Mouse (Mus musculus): ENCODE measurements around the gene Ica1. TPM values are rescaled to one million over a fixed set of nuclear protein-coding genes. Genes with fewer than 3 reads are reported as not detected.
A peak's percentile ranks its signal among the peaks of the same experiment; 100 is the strongest.

Ica1 gene
- polyA plus RNA-seq, 1 experiment from 2014 or later: 18.4 TPM

DNA sequence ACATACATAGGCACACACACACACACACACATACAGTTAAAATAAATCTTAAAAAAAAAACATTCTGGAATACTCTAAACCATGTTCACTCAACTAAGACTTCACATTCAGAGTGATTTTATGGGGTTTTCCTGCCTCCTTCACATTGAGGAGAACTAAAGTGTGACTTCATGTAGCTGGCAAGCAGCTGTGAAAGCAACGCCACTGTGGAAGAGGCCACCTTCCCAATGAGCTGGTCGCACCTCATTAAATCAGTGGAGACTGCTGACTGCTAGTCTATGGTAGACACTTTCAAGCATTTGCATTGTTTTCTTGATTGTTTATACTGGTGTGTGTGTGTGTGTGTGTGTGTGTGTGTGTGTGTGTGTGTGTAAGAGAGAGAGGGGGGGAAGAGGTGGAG, 38.2 kb downstream of the Ica1 start:
- 65% methylated on average over 2 of the region's 2 CpGs for WGBS
- no peaks in the 10 kb centered on the region for H3K4me1 ChIP-seq
- H3K27ac ChIP-seq (replicated peaks): no peak overlapping the region
- no peak overlapping the region for H3K4me3 ChIP-seq
- no peak overlapping the region for H3K4me2 ChIP-seq (replicated peaks)
- H3K9me3 ChIP-seq: no peaks in the 10 kb centered on the region
- H3K36me3 ChIP-seq: no peaks in the 10 kb centered on the region
- H3K9ac ChIP-seq (replicated peaks): no peak overlapping the region
- no peak for ATAC-seq (ENCODE audit: low FRiP score, low read depth)
- no peaks in the 10 kb centered on the region for H3K27me3 ChIP-seq

DNA sequence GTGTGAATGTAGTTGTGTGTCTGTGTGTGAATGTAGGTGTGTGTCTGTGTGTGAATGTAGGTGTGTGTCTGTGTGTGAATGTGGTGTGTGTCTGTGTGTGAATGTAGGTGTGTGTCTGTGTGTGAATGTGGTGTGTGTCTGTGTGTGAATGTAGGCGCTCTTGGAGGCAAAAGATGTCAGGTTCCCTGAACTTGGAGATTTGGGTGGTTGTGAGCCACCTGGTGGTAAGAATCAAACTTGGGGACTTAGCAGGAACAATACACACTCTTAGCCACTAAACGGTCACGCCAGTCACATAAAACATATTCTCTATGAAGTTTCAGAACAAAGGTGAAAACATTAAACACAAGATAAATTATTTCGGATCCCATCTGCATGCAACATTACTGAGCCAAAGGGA, 39.9 kb downstream of the Ica1 start:
- no peak overlapping the region for H3K27ac ChIP-seq (replicated peaks)
- H3K4me2 ChIP-seq (replicated peaks): no peak overlapping the region
- H3K4me3 ChIP-seq: no peak overlapping the region
- ATAC-seq (ENCODE audit: low FRiP score, low read depth): no peak
- no peak overlapping the region for H3K9ac ChIP-seq (replicated peaks)
- no peaks in the 10 kb centered on the region for H3K4me1 ChIP-seq
- H3K36me3 ChIP-seq: no peaks in the 10 kb centered on the region
- H3K9me3 ChIP-seq: no peaks in the 10 kb centered on the region
- no peaks in the 10 kb centered on the region for H3K27me3 ChIP-seq
- 70% methylated on average over 4 of the region's 4 CpGs for WGBS

DNA sequence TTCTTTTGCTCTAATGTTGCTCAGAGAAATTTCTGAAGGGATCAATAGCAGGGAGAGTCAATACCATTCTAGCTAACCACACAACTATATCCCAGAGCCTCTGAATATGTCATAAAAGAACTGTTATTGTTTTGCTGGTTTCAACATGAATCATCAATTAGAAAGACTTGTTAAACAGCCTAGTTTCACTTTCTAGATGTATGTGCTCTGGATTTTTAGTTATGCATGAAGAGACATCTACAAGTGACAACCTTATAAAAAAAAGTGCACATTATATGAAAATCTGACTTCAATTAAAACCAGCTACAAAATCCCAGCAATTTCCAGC, 41.8 kb downstream of the Ica1 start:
- ATAC-seq (ENCODE audit: low FRiP score, low read depth): peak; percentile 14; the same call in 1 of the 2 replicates
- H3K9me3 ChIP-seq: no peaks in the 10 kb centered on the region

DNA sequence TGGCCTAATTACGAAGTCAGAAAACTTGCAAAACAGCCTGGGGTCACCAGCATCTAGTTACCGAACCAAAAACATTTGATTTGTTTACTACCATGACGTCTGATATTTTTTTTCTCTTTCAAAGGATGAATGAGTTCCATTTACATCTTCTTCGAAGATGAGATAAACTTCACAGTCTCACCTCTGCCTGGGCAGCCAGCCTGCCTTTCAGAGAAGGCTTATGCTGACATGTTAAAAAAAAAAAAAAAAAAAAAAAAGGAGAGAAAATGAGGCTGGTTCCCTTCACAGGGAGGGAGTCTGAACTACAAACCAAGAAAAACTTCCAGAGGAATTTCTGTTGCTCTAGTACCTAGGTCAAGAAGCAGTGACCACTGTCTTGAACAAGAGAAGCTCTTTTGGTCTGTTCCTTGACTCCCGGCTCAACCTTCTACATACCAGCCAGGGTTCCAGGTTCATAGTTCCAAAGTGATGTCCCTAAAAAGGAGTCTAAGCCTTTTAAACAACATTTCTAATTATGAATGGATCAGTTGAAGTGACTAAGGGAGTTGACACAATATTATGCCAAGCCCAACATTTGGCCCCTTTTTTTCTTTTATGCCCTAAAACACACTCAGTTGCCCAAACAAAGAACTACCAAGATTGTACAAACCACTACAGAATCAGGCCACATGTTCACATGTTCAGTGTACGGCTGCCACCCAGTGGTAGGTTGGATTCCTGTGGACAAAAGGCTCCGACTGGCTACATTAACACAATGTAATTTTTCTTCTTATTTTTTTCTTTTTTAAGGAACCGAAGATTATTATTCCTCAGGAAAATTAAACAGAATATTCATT, 42.4 kb downstream of the Ica1 start:
- 63% methylated on average over 8 of the region's 8 CpGs for WGBS
- Histone ChIP-seq H3K9me3 (no peaks in the 10 kb centered on the region), H3K9ac (replicated peaks) (no peak overlapping the region), H3K4me3 (no peak overlapping the region), H3K27ac (replicated peaks) (no peak overlapping the region), H3K36me3 (no peaks in the 10 kb centered on the region), H3K4me2 (replicated peaks) (no peak overlapping the region), H3K27me3 (no peaks in the 10 kb centered on the region), H3K4me1 (0 out of 2 replicates have a peak, but pooled peaks cover 3% of the 10 kb centered on the region)
- peak; percentile 85 for ATAC-seq (ENCODE audit: low FRiP score, low read depth)

More for the DNA sequence above, 41.8 kb downstream of the Ica1 start:
- Histone ChIP-seq H3K4me1 (0 out of 2 replicates have a peak, but pooled peaks cover 2% of the 10 kb centered on the region), H3K27me3 (no peaks in the 10 kb centered on the region), H3K9ac (replicated peaks) (no peak overlapping the region), H3K4me3 (no peak overlapping the region), H3K4me2 (replicated peaks) (no peak overlapping the region), H3K36me3 (no peaks in the 10 kb centered on the region), H3K27ac (replicated peaks) (no peak overlapping the region)

DNA sequence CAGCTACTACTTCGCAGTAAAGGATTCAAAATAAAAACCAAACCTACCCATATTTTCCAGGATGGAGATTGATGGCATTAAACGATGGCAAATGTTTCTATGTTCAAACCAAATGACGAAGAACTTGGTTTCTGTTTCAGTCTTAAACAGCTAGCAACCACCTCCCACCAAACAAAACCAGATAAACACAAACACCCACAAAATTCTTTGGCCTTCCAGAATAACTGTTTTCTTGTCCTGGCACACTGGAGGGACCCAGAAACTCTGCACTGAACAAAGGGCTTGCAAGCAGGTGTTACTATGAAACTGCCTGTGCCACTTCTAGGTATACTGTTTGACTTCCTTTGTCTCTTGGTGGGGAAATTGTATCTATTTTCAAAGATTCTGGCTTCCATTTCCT, 43.2 kb downstream of the Ica1 start:
- no peak overlapping the region for H3K27ac ChIP-seq (replicated peaks)
- no peaks in the 10 kb centered on the region for H3K36me3 ChIP-seq
- 93% methylated on average over 3 of the region's 3 CpGs for WGBS
- no peak overlapping the region for H3K4me2 ChIP-seq (replicated peaks)
- H3K27me3 ChIP-seq: no peaks in the 10 kb centered on the region
- H3K9ac ChIP-seq (replicated peaks): no peak overlapping the region
- no peak overlapping the region for H3K4me3 ChIP-seq
- 0 out of 2 replicates have a peak, but pooled peaks cover 3% of the 10 kb centered on the region for H3K4me1 ChIP-seq
- ATAC-seq (ENCODE audit: low FRiP score, low read depth): no peak
- no peaks in the 10 kb centered on the region for H3K9me3 ChIP-seq

DNA sequence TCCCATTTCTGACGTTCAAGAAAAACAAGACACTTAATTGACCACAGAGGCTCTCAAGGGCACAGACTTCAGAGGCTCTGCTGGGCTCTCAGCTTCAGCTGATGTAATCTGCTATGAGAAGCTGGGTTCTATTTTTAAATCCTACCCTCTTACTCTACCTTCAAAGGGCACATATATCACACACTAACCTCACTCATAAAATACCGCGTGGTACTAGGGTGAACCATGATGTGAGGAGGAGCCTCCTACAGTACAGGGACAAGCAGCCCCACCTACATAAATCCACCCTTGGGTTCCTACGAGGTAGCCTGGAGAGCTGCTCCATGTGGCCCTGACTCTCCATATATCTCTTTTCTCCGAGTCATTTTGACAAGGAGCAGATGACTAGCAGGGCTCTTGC, 45.8 kb downstream of the Ica1 start:
- H3K4me1 ChIP-seq: 0 out of 2 replicates have a peak, but pooled peaks cover 3% of the 10 kb centered on the region
- no peaks in the 10 kb centered on the region for H3K27me3 ChIP-seq
- no peak for ATAC-seq (ENCODE audit: low FRiP score, low read depth)
- no peak overlapping the region for H3K4me3 ChIP-seq
- no peak overlapping the region for H3K4me2 ChIP-seq (replicated peaks)
- H3K36me3 ChIP-seq: no peaks in the 10 kb centered on the region
- H3K9me3 ChIP-seq: no peaks in the 10 kb centered on the region
- no peak overlapping the region for H3K27ac ChIP-seq (replicated peaks)
- no peak overlapping the region for H3K9ac ChIP-seq (replicated peaks)
- WGBS: 81% methylated on average over 5 of the region's 5 CpGs

DNA sequence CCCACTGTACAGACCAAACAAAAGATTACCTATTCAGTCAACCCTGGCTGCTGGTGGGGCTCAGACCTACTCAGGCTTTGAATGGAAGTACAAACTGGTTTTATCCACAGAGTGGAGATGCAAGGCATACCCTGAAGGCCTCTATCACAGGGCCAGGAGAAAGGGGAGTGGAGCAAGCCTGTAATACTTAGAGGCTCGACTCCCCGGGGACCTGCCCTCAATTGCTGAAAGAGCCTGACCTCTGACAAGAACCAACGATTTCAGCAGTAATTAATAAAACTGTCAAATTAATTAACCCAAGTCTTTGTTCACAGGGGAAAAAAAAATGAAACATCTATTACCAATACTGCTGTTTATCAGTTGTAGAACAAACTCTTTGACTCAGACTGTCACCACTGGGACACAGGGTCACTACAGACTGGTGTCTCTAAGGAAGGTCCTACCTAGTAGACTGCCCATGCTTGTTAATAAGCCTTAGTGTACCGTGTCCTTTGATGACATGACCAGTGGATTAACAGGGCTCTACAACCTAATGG, 46.6 kb downstream of the Ica1 start:
- no peaks in the 10 kb centered on the region for H3K27me3 ChIP-seq
- 41% methylated on average over 4 of the region's 4 CpGs for WGBS
- H3K27ac ChIP-seq (replicated peaks): no peak overlapping the region
- no peak overlapping the region for H3K4me2 ChIP-seq (replicated peaks)
- no peak overlapping the region for H3K4me3 ChIP-seq
- H3K9me3 ChIP-seq: no peaks in the 10 kb centered on the region
- H3K9ac ChIP-seq (replicated peaks): no peak overlapping the region
- ATAC-seq (ENCODE audit: low FRiP score, low read depth): peak; percentile 27; the same call in 1 of the 2 replicates
- H3K4me1 ChIP-seq: 0 out of 2 replicates have a peak, but pooled peaks cover 3% of the 10 kb centered on the region
- H3K36me3 ChIP-seq: no peaks in the 10 kb centered on the region

DNA sequence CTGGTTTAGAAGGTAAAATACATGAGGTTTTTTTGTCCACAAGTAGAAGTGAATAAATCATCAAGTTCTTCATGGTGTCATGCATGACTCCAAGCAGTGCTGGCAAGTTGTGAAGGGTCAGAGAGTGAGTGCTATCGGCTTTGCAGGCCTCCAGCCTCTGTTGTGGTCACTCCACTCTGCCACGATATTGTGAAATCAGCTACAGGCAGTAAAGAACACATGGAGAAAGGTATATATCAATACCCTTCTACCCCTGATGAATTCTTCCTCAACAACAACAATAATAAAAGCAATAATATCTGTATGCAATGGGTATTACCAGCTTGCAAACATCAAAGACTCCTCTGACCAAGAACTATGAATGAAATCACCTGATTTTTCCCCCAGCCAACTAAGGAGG, 47.9 kb downstream of the Ica1 start:
- H3K9ac ChIP-seq (replicated peaks): no peak overlapping the region
- no peaks in the 10 kb centered on the region for H3K27me3 ChIP-seq
- H3K4me3 ChIP-seq: no peak overlapping the region
- H3K9me3 ChIP-seq: no peaks in the 10 kb centered on the region
- H3K27ac ChIP-seq (replicated peaks): no peak overlapping the region
- 95% methylated on average over 2 of the region's 2 CpGs for WGBS
- ATAC-seq (ENCODE audit: low FRiP score, low read depth): no peak
- no peak overlapping the region for H3K4me2 ChIP-seq (replicated peaks)
- 0 out of 2 replicates have a peak, but pooled peaks cover 3% of the 10 kb centered on the region for H3K4me1 ChIP-seq
- no peaks in the 10 kb centered on the region for H3K36me3 ChIP-seq

DNA sequence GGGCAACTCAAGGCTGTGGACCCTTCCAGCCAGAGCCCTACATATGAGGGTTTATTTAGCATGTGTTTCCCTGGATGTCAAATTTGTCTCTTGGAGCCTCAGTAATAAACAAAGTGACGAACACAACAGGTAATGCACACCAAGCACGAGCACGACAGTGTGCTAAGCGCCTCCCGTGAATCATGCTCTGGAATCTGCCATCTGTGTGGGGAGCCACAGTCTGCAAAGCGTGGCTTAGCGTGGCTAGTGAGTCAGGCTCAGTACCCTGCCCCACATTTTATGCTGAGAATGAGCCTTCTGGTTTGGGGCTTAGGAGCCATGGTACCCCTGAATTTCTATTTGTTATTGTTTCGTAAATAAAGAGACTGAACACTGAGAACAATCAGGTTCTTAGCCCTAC, 50.5 kb downstream of the Ica1 start:
- H3K4me1 ChIP-seq: 0 out of 2 replicates have a peak, but pooled peaks cover 3% of the 10 kb centered on the region
- H3K9me3 ChIP-seq: no peaks in the 10 kb centered on the region
- 96% methylated on average over 8 of the region's 8 CpGs for WGBS
- H3K36me3 ChIP-seq: no peaks in the 10 kb centered on the region
- H3K27ac ChIP-seq (replicated peaks): no peak overlapping the region
- no peak overlapping the region for H3K4me3 ChIP-seq
- H3K27me3 ChIP-seq: no peaks in the 10 kb centered on the region
- no peak overlapping the region for H3K4me2 ChIP-seq (replicated peaks)
- ATAC-seq (ENCODE audit: low FRiP score, low read depth): no peak
- H3K9ac ChIP-seq (replicated peaks): no peak overlapping the region

DNA sequence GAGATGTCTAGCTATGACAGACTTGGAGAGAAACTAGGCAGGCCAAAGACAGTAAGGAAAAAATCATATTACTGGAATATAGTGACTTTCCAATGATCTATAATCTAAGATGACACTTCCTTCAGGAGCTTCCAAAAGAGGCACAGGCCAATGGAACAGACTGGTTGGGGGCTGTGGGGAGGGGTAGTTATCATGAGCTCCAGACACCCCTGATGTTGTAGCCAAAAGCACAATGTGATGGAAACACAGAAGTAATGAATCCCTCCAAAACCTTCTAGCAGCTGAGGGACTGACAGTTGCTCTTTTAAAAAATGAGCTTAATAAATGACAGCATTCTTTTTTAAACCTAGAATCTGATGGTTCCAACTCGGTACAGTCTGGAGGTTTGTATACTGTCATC, 52.7 kb downstream of the Ica1 start:
- Histone ChIP-seq H3K9me3 (no peaks in the 10 kb centered on the region), H3K4me1 (no peaks in the 10 kb centered on the region), H3K4me2 (replicated peaks) (no peak overlapping the region), H3K9ac (replicated peaks) (no peak overlapping the region), H3K27me3 (no peaks in the 10 kb centered on the region), H3K36me3 (no peaks in the 10 kb centered on the region), H3K4me3 (no peak overlapping the region), H3K27ac (replicated peaks) (no peak overlapping the region)
- 89% methylated on average over 1 of the region's 1 CpGs for WGBS
- ATAC-seq (ENCODE audit: low FRiP score, low read depth): no peak

DNA sequence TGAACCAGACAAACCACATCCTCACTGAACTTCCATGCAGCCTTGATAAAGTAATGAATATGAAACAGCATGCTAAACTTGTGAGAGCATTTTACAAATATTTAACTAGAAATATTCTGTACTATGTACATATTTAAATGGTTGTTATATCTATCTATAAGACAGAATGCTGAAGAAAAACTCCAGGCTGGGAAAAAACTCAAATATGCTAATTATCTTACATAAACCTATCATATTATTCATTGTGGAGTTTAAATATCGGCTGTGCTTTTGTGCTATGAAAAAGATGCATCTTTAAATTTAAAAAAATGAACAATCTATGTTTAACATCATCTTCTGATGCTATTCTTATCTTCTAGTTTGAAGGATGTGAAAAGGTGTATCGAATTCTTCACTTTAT, 58.6 kb downstream of the Ica1 start:
- Histone ChIP-seq H3K4me2 (replicated peaks) (no peak overlapping the region), H3K4me1 (no peaks in the 10 kb centered on the region), H3K36me3 (no peaks in the 10 kb centered on the region), H3K9ac (replicated peaks) (no peak overlapping the region), H3K27ac (replicated peaks) (no peak overlapping the region), H3K9me3 (no peaks in the 10 kb centered on the region), H3K4me3 (no peak overlapping the region), H3K27me3 (no peaks in the 10 kb centered on the region)
- WGBS: 96% methylated on average over 2 of the region's 2 CpGs
- no peak for ATAC-seq (ENCODE audit: low FRiP score, low read depth)

DNA sequence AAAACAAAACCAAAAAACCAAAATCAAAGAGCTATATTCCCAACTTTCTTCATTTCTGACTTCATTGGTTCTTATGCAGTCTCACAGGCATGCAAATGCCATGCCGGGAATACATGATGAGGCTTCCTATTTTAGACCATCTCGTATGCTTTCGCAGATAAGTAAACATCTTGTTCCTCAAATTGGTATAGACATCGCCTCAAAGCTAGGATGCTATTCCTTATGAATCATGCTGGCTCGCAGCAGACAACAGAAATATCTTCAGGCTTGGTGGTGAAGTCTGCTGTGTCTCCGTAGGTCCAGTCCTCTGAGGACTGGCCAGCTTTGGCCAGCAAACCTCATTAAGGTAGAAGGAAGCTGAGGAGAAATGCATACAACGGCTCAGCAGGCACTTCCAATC, 60.3 kb downstream of the Ica1 start:
- no peak overlapping the region for H3K4me3 ChIP-seq
- H3K9me3 ChIP-seq: no peaks in the 10 kb centered on the region
- no peaks in the 10 kb centered on the region for H3K4me1 ChIP-seq
- no peak for ATAC-seq (ENCODE audit: low FRiP score, low read depth)
- no peaks in the 10 kb centered on the region for H3K36me3 ChIP-seq
- 93% methylated on average over 7 of the region's 7 CpGs for WGBS
- H3K4me2 ChIP-seq (replicated peaks): no peak overlapping the region
- no peaks in the 10 kb centered on the region for H3K27me3 ChIP-seq
- H3K9ac ChIP-seq (replicated peaks): no peak overlapping the region
- no peak overlapping the region for H3K27ac ChIP-seq (replicated peaks)
